Mouse (Mus musculus): ENCODE measurements around the gene Trem2. TPM values are rescaled to one million over a fixed set of nuclear protein-coding genes. Genes with fewer than 3 reads are reported as not detected.

Trem2 gene
- polyA plus RNA-seq, 1 experiment from 2014 or later = 5.2 TPM

Other genes starting within 250 kb of the Trem2 start
- gene 9830107B12Rik, start 200.1 kb upstream of the Trem2 start, polyA plus RNA-seq (2014; fragmentation: Nextera tagmentation; extraction: Ambion mirVana) = not detected in 2 replicates
- not detected in 2 replicates for gene A530064D06Rik, start 179.1 kb upstream of the Trem2 start, polyA plus RNA-seq (2014; fragmentation: Nextera tagmentation; extraction: Ambion mirVana)
- not detected in 2 replicates for gene Trem1, start 113.6 kb upstream of the Trem2 start, polyA plus RNA-seq (2014; fragmentation: Nextera tagmentation; extraction: Ambion mirVana)
- gene Trem3, start 98.6 kb upstream of the Trem2 start, polyA plus RNA-seq (2014; fragmentation: Nextera tagmentation; extraction: Ambion mirVana) = not detected in 2 replicates
- gene Treml4, start 82.1 kb upstream of the Trem2 start, polyA plus RNA-seq (2014; fragmentation: Nextera tagmentation; extraction: Ambion mirVana) = 0.13 TPM in 1 of 2 replicates, not detected in the other
- 0.05 TPM in 1 of 2 replicates, not detected in the other for gene Treml2, start 46.9 kb upstream of the Trem2 start, polyA plus RNA-seq (2014; fragmentation: Nextera tagmentation; extraction: Ambion mirVana)
- 0.27 TPM in 1 of 2 replicates, not detected in the other for gene B430306N03Rik, start 30.3 kb upstream of the Trem2 start, polyA plus RNA-seq (2014; fragmentation: Nextera tagmentation; extraction: Ambion mirVana)
- gene Treml1, start 13.5 kb downstream of the Trem2 start, polyA plus RNA-seq (2014; fragmentation: Nextera tagmentation; extraction: Ambion mirVana) = 0.44 TPM in 1 of 2 replicates, not detected in the other
- 16.2 and 16.3 TPM in 2 replicates for gene Nfya, start 63.5 kb downstream of the Trem2 start, polyA plus RNA-seq (2014; fragmentation: Nextera tagmentation; extraction: Ambion mirVana)
- 35.7 and 37.8 TPM in 2 replicates for gene Oard1, start 63.6 kb downstream of the Trem2 start, polyA plus RNA-seq (2014; fragmentation: Nextera tagmentation; extraction: Ambion mirVana)
- 0.75 and 0.99 TPM in 2 replicates for gene Apobec2, start 86.5 kb downstream of the Trem2 start, polyA plus RNA-seq (2014; fragmentation: Nextera tagmentation; extraction: Ambion mirVana)
- 1.6 and 1.8 TPM in 2 replicates for gene Tspo2, start 105.1 kb downstream of the Trem2 start, polyA plus RNA-seq (2014; fragmentation: Nextera tagmentation; extraction: Ambion mirVana)
- 0.31 TPM in 1 of 2 replicates, not detected in the other for gene Unc5cl, start 108.5 kb downstream of the Trem2 start, polyA plus RNA-seq (2014; fragmentation: Nextera tagmentation; extraction: Ambion mirVana)

Data from neural tube, embryonic 14.5 days (tissue).